Mouse (Mus musculus): ENCODE measurements at regions not wholly inside any gene's neighbourhood (a gene's known extent, or its start where the extent isn't known, plus 50 kb on each side); places are given as distances from the start of the nearest gene placed in this dataset.
A peak's percentile ranks its signal among the peaks of the same experiment; 100 is the strongest.

DNA sequence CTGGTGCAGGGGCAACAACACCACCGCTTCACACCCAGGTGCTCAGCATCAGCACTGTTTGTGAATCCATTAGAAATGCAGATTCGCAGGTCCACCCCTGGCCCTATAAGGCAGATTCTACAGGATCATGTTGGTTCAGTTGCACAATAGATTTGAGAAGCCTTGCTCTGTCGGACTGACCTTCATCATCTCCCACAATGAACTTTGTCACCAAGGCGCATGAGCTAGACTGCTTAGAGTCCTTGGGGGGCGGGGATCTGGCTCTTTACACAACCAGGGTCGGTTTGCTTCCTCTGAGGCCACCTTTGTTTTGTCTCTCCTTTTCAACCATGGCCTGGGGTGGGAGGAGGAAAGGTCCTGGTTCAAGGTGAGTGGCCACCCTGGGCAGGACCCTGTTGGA is 209.7 kb downstream of the Igsf11 start:
- no peak for DNase-seq (ENCODE audit: low read depth, low spot score)

DNA sequence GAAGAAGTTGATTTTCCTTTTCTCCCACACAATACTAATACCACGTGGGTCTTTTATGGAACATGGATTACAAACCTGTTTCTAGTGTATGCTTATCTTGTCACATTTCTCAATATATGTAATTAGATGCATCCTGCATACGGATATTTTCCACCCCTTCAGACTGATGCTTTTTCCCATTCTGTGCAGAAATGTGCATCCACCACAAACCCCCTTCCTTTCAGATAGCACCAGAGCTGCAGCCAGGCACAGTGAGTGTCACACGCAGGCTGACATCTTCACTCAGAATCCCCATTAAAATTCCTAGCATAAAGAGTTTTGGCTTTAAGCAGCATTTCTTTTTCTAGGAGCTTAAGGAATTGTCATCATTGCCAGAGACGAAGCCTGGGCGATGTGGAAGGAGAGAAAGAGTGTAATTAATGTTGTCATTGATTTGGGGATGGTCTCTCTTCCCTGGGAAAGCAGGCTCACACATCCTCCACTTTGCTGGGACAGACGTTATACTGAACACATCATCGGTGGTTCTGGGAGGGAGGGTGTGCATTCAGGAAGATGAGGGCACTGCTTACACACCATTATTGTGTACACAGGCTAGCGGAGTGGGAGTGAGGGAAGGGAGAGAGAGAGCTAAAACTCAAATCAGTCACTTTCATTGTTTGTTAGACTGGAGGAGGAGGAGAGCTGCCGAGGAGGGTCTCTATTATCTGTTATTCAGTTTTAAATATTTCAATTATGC is 211.1 kb downstream of the Igsf11 start:
- no peak for DNase-seq (ENCODE audit: low read depth, low spot score)

DNA sequence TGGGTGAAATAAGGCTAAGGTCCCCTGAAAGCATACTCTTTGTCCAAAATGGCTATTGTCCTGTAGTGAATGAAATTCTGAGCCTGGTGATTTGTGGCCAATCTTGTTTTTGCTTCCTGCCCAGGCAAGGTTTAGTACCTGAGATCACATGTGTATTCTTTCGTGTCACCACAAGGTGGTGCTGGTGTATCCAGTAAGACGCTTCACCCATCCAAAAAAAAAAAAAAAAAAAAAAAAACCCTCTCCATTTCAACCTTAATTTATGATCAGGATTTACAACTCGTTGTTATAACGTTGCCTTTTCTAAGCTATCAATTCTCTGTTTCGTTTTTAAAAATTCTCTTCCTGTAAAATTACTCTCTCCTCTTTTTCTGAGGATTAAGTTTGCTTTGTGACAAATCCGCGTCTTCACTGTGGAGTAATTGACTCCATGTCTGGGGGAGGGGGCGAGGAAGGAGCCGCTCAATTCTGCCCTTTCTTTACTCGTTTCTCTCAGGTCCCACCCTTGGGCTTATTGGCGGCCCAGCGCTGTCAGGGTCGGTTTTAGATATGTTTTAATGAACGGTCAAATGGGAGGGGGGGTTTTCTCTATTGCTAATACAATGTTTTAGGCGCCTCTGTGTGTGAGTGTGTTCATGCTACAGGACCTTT is 217.0 kb downstream of the Igsf11 start:
- peak; percentile 36 for DNase-seq (ENCODE audit: low read depth, low spot score)

DNA sequence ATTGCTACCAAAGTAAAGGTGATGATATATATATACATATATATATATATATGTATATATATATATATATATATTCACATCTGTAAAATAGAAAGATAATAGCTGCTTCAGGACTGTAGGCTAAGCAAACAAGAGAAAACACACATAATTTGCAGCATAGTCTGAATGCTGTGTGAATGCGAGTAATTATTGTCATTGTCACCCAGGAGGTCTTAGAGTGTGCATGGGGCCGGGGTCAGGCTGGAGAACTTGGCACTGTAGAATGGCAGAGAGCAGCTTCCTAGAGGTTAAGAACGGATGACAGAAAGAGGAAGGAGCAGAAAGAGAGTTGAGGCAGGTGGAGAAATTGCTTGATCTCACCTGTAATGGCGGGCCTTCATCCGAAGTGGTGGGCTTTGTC is 217.6 kb downstream of the Igsf11 start:
- DNase-seq (ENCODE audit: low read depth, low spot score) = no peak

DNA sequence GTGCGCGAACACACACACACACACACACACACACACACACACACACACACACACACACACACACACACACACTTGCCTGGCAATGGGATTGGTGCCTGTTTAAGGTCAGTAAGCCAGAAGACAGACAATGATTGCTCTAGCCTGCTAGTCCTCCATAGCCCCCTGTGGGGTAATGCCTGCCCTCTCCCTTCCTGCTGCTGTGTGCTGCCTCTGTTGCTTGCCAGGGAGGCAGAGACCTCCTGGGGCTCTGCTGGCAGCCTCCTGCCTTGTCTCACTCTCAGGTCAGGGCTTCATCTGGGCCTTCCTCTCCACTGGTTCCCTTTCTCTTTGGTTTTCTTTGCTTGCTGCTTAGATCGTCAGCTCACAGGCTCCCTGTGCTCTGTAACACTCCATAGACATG is 225.6 kb downstream of the Igsf11 start:
- no peak for DNase-seq (ENCODE audit: low read depth, low spot score)

DNA sequence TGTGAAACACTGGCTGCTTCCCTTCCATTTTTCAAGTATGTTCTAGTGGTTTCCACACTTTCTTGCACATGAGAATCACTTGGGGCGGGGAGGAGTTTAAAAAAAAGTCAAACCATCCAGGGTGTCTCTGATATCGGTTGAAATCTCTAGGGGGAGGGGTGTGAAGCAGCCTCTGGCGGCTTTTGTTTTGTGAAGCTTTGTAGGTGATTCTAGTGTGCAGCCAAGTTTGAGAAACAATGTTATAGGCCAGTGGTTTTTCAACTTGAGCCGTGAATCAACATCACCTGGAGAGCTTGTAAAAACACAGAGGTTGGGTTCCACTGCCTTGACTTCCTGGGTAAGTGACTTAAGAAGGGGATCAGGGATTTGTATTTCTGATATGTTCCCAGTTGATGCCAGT is 227.3 kb downstream of the Igsf11 start:
- no peak for DNase-seq (ENCODE audit: low read depth, low spot score)

DNA sequence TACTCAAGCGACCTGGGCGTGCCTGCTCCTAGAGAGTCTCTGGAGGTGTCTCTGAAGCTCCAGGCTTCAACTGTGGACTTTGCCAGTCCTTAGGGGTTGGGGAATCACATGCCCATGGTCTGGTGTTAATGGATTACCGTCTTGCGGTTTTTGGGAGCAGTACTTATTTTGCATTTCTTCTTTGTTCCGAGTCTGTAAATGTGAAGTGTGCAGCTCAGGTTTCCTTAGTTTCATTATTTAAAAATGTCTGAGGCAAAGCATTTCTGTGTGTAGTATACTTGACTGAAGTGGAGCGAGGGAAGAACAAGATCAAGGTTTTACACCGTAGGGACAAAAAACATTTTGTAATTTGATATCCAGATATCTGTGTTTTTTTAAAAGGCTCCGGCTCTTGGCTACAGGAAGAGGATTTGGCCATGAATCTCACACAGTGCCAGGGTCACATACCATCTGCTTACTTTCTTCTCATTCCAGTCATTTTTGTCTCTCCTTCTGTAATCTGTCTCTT is 231.0 kb downstream of the Igsf11 start:
- DNase-seq (ENCODE audit: low read depth, low spot score) = no peak

DNA sequence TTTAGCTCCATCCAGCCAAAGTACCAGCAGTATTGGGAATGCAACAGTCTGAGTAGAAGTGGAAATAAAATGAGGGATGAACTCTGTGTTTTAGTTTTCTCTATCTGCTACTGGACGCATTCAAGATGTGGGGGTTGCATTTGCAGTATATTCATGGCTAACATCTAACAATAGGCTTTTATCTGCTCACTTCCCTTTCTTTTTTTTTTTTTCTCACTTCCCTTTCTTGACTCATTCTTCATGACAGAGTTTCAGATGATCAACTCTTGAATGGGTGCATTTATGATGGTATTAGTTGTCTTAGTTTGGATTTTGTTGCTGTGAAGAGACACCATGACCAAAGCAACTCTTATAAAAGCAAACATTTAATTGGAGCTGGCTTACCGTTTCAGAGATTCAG is 240.0 kb downstream of the Igsf11 start:
- no peak for DNase-seq (ENCODE audit: low read depth, low spot score)

DNA sequence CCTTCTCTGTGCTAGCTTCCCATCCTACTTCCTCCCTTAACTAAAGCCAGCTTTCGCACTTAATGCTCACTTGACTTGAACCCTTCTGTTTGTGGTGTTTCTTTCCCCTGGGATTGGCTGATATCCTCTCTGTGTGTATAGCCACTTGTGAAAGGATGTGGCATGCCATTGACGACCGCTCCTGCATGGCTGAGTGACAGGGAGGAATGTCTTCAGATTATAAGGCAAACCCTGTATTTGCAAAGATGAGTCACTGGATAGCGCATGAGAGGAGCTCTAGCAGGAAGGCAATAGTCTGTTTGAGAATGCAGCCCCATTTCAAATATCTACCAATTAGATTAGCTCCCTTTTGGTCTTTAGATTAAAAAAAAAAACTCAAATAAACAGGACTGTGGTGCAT is 243.3 kb downstream of the Igsf11 start:
- DNase-seq (ENCODE audit: low read depth, low spot score) = no peak

DNA sequence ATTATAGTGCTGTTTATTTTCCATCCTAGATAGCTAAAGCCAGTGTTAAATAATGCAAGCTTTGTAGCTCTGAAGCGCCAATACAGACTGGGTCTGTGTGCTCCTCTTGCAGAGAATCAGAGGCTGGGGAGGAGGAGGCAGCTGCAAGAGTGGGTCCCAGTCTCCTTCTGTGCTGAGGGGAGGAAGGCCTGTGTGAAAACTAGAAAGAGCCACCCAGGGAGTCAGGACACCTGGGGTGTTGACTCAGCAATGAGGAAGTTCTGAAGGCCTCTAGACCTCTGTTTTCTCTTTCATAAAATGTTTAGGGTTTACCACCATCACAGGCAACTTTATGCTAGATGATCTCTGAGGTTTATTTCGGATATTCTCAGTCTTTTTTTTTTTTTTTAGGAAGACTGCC is 254.7 kb downstream of the Igsf11 start:
- no peak for DNase-seq (ENCODE audit: low read depth, low spot score)

DNA sequence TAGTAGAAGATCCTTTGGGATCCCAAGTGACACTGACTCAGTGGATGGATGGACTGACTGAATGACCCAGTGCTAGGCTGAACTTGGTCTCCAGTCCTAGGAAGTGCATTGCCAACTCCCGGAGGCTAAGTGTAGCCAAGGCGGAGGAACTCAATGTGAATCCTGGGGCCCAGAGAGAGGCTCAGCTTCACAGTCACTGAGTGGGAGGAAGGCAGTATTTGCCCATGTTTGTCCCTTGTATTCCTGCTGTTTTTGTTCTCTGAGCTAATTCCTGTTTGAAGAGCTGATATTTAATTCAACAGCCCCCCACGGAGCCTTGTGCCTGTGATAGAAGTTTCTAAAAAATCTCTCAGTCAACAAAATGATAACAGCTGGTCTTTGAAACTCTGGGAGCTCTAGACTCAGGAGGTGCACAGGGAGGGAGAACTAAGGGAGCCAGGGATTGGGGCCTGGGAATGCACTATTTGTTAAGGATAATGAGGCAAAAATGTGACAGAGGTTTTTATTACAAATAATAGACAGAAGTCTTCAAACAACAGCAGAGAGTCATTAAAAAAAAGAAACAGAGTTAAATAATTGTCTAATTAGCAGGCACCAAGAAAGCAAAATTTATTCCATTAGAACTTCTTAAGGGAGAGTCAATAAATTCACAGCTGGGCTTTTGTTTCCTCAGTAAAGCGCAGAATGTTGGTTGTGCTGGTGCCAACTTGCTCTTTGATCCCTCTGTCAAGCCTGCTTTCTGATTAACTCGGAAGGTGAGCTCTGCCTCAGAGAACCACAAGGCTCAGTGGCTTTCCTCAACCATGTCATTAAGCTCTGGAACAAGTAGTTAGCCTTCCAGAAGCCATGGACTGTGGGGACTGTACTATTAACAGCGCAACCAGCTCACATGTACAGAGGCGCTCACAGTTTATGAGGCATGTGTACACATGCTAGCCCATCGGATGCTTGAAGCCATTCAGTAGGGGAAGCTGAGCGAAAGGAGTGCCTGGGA is 259.2 kb downstream of the Igsf11 start:
- no peak for DNase-seq (ENCODE audit: low read depth, low spot score)

DNA sequence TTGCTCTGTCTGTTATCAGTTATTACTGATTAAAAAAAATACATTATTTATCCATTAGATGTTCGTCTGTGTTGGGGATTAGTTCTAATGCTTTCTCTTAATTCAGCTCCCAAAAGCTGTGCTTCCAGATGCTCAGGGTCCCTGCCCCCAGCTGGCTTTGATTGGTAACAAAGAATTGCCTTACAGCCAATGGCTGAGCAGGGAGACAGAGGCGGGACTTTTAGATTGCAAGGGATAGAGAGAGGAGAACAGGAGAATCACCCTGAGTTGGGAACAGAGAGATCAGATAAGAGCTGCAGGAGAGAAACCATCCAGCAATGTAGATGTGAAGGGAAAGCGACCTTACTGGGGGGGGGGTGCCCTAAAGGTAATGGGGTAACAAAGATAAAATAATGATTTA is 266.4 kb downstream of the Igsf11 start:
- DNase-seq (ENCODE audit: low read depth, low spot score) = no peak

DNA sequence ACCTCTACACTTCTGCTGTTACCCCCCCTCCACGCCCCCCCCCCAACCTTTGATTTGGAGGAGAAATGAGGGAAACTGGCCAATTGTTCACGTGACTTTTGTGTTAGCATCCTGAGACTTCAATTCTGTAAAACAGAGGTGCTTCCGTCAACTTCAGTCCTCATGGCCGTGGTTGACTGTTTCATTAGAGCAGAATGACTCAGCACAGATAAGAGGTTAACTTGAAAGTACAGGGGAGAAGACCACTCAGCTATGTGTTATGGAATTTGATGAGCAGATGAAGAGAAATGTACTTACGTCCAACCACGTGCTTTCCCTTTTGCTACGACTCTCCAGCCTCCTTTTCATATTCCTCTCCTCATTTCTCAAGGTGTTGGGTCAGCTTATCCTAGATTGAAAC is 267.3 kb downstream of the Igsf11 start:
- DNase-seq (ENCODE audit: low read depth, low spot score) = no peak

DNA sequence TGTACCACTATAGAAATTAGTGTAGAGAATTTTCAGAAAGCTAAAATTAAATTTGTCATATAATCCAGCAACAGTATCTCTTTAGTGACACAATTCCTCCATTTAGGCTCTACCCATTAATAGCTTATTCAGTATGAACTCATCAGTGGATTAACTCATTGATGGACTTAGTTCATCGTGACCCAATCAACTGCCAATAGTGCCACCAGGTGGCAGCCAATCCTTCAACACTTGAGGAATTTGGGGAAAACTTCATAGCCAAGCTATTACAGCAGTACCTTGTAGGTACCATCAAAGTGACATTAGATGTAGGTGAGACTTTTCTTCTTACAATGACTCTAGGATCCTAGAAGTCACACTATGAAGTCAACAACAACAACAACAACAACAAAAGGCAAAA is 270.2 kb downstream of the Igsf11 start:
- no peak for DNase-seq (ENCODE audit: low read depth, low spot score)

DNA sequence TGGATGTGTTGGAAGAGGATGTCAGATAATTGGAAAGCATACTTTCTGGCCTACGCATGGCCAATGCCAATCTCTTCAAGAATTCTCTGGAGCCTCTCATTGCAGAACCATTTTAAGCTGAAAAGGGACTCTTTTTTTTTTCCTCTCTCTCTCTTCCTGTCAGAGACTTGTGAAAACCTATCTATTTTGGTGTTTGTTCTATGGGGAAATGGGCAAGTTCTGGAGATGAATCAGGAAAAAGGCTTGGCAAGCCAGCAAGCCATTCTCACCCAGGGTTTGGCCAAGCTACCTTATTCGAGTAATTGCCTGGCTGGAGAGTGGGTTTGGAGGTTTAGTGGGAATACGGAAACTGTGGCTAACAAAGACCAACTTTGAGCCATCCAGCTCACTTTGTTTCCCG is 299.4 kb downstream of the Igsf11 start:
- no peak for DNase-seq (ENCODE audit: low read depth, low spot score)

DNA sequence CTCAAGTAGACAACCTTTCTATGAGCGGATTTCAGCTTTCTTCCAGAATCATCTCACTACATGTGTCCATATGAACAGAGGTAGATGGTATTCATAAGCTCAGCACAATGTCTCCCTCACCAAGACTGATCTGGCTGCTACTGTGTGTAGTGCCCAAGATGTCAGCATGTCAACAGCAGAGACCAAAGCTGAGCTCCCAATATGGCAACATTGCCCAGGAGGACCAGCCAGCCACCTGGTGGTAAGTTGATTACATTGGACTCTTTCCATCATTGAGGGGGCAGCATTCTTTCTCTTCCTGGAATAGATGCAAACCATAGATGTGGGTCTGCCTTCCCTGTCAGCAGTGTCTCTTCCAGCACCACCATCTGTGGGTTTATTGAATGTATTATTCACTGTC is 303.0 kb downstream of the Igsf11 start:
- no peak for DNase-seq (ENCODE audit: low read depth, low spot score)

DNA sequence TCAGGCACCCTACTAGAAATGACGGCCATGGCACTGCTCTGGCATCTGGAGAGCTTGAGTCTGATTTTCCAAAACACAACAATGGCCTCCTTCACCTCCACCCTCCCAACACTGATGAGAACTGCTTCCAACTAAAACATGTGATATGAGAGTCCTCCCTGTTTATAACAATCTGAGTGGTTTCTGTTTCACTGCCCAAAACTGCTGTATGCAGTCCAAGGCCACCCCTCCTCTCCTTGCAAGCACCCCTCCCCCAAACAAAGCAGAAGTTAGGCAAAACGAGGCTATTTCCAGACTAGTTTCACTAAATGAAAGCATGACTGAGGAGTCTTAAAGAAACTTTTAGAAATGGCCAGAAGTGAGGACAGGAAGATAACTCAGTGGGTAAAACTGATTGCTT is 304.4 kb downstream of the Igsf11 start:
- no peak for DNase-seq (ENCODE audit: low read depth, low spot score)

DNA sequence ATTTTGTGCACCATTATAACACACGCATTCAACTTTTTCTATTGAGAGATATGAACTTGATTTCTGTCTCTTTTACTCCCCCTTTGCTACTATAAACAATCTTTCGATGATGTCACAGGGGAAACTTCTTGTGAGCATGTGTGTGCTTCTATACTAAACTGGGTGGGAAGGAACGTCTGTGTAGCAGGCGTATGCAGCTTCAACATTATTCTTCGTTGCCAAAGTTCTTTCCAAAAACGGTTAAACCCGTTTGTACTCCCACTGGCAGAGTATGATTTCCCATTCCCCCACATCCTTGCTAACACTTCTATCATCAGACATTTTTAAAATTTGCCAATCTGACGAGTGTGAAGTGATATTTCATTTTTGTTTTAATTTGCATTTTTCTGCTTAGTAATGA is 331.1 kb downstream of the Igsf11 start:
- no peak for DNase-seq (ENCODE audit: low read depth, low spot score)

DNA sequence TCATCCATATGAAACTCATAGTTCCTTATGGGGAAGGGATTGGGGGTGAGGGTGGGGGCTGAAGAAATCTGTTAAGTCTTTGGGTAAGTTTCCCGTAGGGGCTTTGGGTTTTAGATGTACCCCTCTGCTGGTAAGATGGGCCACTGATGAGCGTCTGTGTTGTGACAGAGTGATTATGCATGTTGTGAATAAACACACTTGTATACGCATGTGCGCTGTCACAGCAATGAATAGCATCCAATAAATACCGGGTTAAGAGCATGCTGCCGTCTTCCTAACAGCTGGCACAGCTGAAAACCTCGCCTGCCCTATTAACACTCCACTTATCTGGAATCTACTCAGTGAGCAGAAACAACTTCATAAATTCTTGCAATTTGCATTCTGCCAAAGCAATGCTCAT is 337.0 kb downstream of the Igsf11 start:
- no peak for DNase-seq (ENCODE audit: low read depth, low spot score)

DNA sequence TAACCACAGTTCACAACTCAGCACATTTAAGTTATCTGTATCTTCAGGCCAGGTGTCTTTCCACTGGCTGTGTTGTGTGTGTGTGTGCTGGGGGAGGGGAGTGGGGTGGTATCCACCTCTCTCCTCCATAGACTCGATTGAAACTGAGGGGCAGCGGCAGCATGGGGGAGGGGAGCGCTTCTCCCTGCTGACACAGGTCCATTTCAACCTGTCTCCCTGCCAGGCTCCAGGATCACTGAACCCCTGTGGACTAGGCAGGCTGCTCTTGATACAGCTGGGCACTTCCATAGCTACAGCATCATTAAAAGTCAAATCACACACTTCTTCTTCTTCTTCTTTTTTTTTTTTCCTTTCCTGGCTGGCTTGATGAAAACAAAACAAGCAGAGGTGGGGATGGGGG is 338.0 kb downstream of the Igsf11 start:
- no peak for DNase-seq (ENCODE audit: low read depth, low spot score)

DNA sequence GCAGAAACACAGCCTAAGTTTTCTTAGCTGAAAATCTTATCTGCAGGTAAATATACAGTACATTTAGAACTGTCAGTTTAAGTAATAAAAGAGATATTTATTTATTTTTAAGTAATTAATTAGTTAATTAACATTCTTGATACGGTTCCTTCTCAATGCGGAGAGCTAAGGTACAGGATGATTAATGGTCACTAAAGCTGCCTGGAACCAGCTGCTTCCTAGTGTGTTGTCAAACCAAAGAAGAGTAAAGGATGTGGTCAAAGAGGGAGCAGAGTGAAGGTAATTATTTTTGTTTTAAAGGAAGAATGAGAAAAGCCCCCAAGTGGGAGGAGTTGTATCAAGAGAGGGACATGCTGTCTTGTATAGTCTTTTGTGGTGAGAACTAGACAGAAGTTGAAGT is 341.8 kb downstream of the Igsf11 start:
- no peak for DNase-seq (ENCODE audit: low read depth, low spot score)

DNA sequence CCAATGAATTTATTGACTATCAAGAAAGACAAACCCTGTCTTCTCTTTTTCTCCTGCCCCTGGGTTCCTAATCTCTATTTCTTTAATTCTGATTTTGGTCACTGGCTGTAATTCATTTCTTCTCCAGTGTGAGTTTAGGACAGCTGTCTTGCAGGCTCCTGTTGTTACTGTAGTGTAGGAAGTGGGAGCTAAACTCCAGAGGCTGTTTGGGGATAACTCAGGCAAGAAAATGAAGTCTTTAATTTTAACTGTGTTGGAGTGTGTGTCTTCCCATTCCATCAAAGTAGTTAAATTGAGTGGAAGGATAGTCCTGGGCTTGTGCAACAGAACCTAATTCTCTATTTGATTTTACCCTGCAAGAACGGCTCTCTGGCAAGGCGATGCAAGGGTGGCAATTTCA is 381.0 kb downstream of the Igsf11 start:
- no peak for DNase-seq (ENCODE audit: low read depth, low spot score)

Measured in retina, adult 2 months (tissue).